Mouse (Mus musculus) small intestine, adult 10 weeks (tissue): ENCODE results near the gene Psma3. TPM values are rescaled to one million over a fixed set of nuclear protein-coding genes. Genes with fewer than 3 reads are reported as not detected.

Experiments
- polyA plus RNA-seq: library from polyadenylated mRNA; stranded (reverse); fragments of 350-450 nt; fragmentation: Illumina TruSeq; extraction: RNeasy Lipid Tissue Mini Kit (QIAGEN cat#74804); gene quantifications from one replicate; pipeline ENCODE4 v1.2.3, GENCODE M21; 2014; ENCODE audit warnings: low replicate concordance

The Psma3 gene
- polyA plus RNA-seq: 888 TPM

GRCm38 (mm10) chr12:70974441-70975266 is at the start of gene Psma3:
Psma3 (plus strand) TSS chr12:70974621.

DNA sequence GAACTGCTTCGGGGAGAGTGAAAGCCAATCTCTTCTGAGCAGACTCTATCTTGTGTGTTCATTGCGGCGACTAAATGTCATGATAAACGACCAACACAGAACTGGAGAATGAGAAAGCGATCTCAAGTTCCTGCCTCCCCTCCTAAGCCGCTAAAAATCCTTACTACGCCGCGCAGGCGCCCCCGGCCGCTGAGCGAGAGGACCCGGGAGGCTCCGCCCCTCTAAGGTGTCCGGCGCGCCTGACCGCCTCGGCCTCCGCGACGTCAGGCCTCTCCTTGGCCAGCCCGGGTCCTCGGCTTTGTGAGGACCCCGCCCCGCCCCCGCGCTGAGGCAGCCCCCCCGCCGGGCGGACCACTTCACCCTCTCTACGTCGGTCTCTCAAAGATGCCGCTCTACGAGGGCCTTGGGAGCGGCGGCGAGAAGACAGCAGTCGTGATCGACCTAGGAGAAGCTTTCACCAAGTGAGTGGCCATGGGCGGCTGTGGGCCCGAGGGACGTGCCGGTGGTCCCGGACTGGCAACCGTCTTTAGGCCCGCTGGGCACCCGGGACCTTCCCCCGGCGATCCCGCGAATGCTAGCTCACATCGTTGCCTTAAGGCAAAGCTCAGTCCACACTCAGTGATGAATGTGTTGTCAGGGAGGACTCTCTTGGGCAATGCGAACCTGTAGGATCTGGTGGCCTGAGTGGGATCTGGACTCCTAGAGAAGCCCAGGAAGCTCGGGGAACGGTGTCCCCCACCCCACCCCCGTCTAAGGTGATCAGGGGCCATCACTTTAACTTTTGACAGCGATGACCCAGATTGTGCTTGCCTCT is 36.6 kb upstream of the Psma3 start, which contains the start of gene Actr10:
TSS of gene Actr10 (plus strand) at position 287 of the 814 bp plus-strand sequence.

GRCm38 (mm10) chr12:71015363-71016210 is 41.2 kb downstream of the Psma3 start, which contains the start of gene Arid4a:
Arid4a (plus strand) TSS chr12:71015990.

Other genes starting within 250 kb of the Psma3 start
- 7.9 TPM for gene Frmd6, start 149.1 kb upstream of the Psma3 start, polyA plus RNA-seq
- 155 TPM for gene Actr10, start 36.8 kb upstream of the Psma3 start, polyA plus RNA-seq
- 30.0 TPM for gene Arid4a, start 41.4 kb downstream of the Psma3 start, polyA plus RNA-seq
- not detected for gene Tomm20l, start 136.8 kb downstream of the Psma3 start, polyA plus RNA-seq
- 86.9 TPM for gene Timm9, start 162.1 kb downstream of the Psma3 start, polyA plus RNA-seq
- 4.0 TPM for gene 2700049A03Rik, start 162.2 kb downstream of the Psma3 start, polyA plus RNA-seq